Mouse (Mus musculus): ENCODE data around the gene Ccdc151. TPM values are rescaled to one million over a fixed set of nuclear protein-coding genes. Genes with fewer than 3 reads are reported as not detected.

The Ccdc151 gene
- polyA plus RNA-seq, 1 experiment from 2014 or later = 0.12 TPM

DNA sequence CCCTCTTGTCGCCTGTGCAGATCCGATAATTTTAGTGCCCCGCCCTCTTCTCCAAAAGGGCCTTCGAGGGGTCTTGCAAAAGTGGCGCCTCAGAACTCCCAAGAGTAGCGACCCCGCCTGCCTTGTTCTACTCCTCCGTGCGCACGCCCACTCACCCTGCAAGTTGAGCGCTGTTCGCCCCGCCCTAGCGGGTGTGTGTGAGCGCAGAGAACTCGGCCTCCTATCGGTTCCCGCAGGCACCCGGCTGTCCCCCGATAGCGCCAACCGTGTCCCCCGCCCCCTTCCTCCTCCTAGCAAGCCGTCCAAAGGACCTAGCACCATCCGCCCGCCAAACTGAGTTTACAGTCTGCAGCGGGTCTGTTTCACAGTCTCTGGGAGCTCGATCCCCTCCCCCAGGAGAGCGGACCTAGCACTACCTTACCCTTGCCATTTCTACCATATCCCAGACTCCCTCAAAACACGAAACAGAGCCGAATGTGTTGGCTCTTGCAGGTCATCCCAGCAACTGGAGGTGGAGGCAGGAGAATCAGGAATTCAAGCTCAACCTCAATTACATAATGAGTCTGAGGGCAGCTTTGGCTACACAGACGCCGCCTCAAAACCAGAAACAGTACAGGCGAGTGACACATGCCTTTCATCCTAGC lies 39.9 kb downstream of the Ccdc151 start:
- peak overlapping the region; percentile 93 for H3K9ac ChIP-seq
- peaks cover 46% of the 10 kb centered on the region for H3K36me3 ChIP-seq
- H3K4me1 ChIP-seq = peaks cover 54% of the 10 kb centered on the region
- H3K4me3 ChIP-seq = peak overlapping the region; percentile 98
- ATAC-seq = peak; percentile 92
- peaks cover 9% of the 10 kb centered on the region; the same call in 1 of the 2 replicates for H3K27me3 ChIP-seq (replicated peaks)
- peak overlapping the region; percentile 97 for H3K27ac ChIP-seq
- WGBS (ENCODE audit: insufficient replicate concordance) = 0% methylated on average over 34 of the region's 34 CpGs
- H3K9me3 ChIP-seq (replicated peaks) = no peaks in the 10 kb centered on the region
- peak overlapping the region; percentile 79 for H3K4me2 ChIP-seq

GRCm38 (mm10) chr9:21962010-21962409 lies 40.4 kb downstream of the Ccdc151 start:
- Histone ChIP-seq H3K4me3 (peak overlapping the region; percentile 98), H3K36me3 (peaks cover 51% of the 10 kb centered on the region), H3K4me1 (peaks cover 59% of the 10 kb centered on the region), H3K27me3 (replicated peaks) (peaks cover 9% of the 10 kb centered on the region; the same call in 1 of the 2 replicates), H3K4me2 (peak overlapping the region; percentile 79), H3K9me3 (replicated peaks) (no peaks in the 10 kb centered on the region), H3K9ac (peak overlapping the region; percentile 93), H3K27ac (peak overlapping the region; percentile 97)
- ATAC-seq = peak; percentile 9
- WGBS (ENCODE audit: insufficient replicate concordance) = under 1% methylated on average over 15 of the region's 15 CpGs

- peak overlapping the region; percentile 93 for H3K9ac ChIP-seq
- WGBS (ENCODE audit: insufficient replicate concordance) = 1% methylated on average over 35 of the region's 35 CpGs
- H3K4me2 ChIP-seq = peak overlapping the region; percentile 79
- H3K4me3 ChIP-seq = peak overlapping the region; percentile 98
- H3K27me3 ChIP-seq (replicated peaks) = peaks cover 9% of the 10 kb centered on the region; the same call in 1 of the 2 replicates
- peaks cover 64% of the 10 kb centered on the region for H3K4me1 ChIP-seq
- peaks cover 55% of the 10 kb centered on the region for H3K36me3 ChIP-seq
- ATAC-seq = no peak
- no peaks in the 10 kb centered on the region for H3K9me3 ChIP-seq (replicated peaks)
- peak overlapping the region; percentile 97 for H3K27ac ChIP-seq
Observed at GRCm38 (mm10) chr9:21961366-21961980, 41.0 kb downstream of the Ccdc151 start.

DNA sequence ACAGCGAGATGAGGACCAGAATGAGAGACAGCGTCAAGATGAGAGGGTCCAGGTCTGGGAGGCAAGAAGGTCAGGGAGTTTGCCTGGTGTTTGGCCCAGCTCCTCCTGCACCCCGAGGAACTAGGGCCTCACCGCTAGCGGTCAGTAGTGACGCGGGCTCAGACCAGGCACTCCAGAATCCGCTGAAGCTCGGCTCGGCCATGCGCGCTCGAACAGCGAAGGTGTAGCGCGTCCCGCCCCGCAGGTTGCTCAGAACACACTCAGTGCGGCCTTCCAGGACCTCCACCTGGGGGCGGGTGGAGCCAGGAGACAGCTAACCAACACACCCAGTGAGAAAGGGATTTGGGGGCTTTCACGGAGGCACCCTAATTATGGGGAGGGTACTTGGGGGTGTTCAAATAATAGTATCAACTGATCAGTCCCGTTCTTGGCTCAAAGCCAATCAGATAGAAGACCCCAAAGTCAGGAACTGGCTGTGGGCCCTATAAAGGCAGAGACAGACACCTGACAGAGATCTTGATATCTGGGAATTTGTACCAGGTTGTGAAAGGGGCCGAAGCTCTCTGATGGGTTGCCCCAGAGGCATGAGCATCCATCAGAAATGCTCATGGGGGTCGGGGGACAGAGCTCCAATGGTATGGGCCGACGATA lies 41.8 kb downstream of the Ccdc151 start:
- 47% methylated on average over 26 of the region's 26 CpGs for WGBS (ENCODE audit: insufficient replicate concordance)
- peak overlapping the region; percentile 79 for H3K4me2 ChIP-seq
- peak overlapping the region; percentile 98 for H3K4me3 ChIP-seq
- peak overlapping the region; percentile 93 for H3K9ac ChIP-seq
- no peaks in the 10 kb centered on the region for H3K9me3 ChIP-seq (replicated peaks)
- ATAC-seq = no peak
- peaks cover 67% of the 10 kb centered on the region for H3K4me1 ChIP-seq
- H3K27ac ChIP-seq = peak overlapping the region; percentile 97
- peaks cover 55% of the 10 kb centered on the region for H3K36me3 ChIP-seq
- peaks cover 9% of the 10 kb centered on the region; the same call in 1 of the 2 replicates for H3K27me3 ChIP-seq (replicated peaks)

- peaks cover 67% of the 10 kb centered on the region for H3K4me1 ChIP-seq
- H3K36me3 ChIP-seq = peaks cover 55% of the 10 kb centered on the region
- H3K27me3 ChIP-seq (replicated peaks) = peaks cover 9% of the 10 kb centered on the region; the same call in 1 of the 2 replicates
- WGBS (ENCODE audit: insufficient replicate concordance) = 73% methylated on average over 9 of the region's 9 CpGs
- peak overlapping the region; percentile 93 for H3K9ac ChIP-seq
- ATAC-seq = no peak
- H3K9me3 ChIP-seq (replicated peaks) = no peaks in the 10 kb centered on the region
- H3K27ac ChIP-seq = peak overlapping the region; percentile 97
- peak overlapping the region; percentile 79 for H3K4me2 ChIP-seq
- peak overlapping the region; percentile 98 for H3K4me3 ChIP-seq
Observed at GRCm38 (mm10) chr9:21960135-21960534, 42.3 kb downstream of the Ccdc151 start.

- Histone ChIP-seq H3K27ac (peak overlapping the region; percentile 97), H3K9me3 (replicated peaks) (no peaks in the 10 kb centered on the region), H3K9ac (peak overlapping the region; percentile 93), H3K4me3 (peak overlapping the region; percentile 98), H3K36me3 (peaks cover 55% of the 10 kb centered on the region), H3K27me3 (replicated peaks) (peaks cover 9% of the 10 kb centered on the region; the same call in 1 of the 2 replicates), H3K4me1 (peaks cover 68% of the 10 kb centered on the region), H3K4me2 (peak overlapping the region; percentile 79)
- WGBS (ENCODE audit: insufficient replicate concordance) = 95% methylated on average over 7 of the region's 7 CpGs
- ATAC-seq = no peak
Observed at GRCm38 (mm10) chr9:21959244-21959643, 43.2 kb downstream of the Ccdc151 start.

DNA sequence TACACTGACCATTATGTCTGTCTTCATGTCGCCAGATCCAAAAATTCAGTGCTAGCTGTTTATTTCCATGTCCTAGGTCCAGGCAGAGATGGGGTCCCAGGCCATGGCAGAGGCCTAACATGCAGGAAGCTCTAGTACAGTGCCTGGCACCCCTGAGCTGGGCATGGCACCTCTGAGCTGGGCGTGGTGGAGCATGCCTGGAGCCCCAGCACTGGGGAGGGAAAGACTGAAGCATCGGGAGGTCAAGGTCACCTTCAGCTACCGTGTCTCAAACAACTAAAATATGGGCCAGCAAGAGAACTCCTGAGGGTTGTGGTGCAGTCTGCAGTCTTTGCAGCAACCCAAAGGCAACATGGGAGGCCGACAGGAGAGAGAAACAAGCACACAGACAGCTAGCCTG lies 44.1 kb downstream of the Ccdc151 start:
- H3K9me3 ChIP-seq (replicated peaks) = no peaks in the 10 kb centered on the region
- peaks cover 60% of the 10 kb centered on the region for H3K4me1 ChIP-seq
- peak overlapping the region; percentile 97 for H3K27ac ChIP-seq
- H3K4me3 ChIP-seq = peak overlapping the region; percentile 98
- H3K36me3 ChIP-seq = peaks cover 55% of the 10 kb centered on the region
- peaks cover 9% of the 10 kb centered on the region; the same call in 1 of the 2 replicates for H3K27me3 ChIP-seq (replicated peaks)
- no peak for ATAC-seq
- H3K9ac ChIP-seq = peak overlapping the region; percentile 93
- WGBS (ENCODE audit: insufficient replicate concordance) = 77% methylated on average over 5 of the region's 5 CpGs
- peak overlapping the region; percentile 79 for H3K4me2 ChIP-seq

GRCm38 (mm10) chr9:21955570-21956281 lies 46.7 kb downstream of the Ccdc151 start, which contains the start of gene Swsap1:
Swsap1 (plus strand) TSS chr9:21955755.
- Histone ChIP-seq H3K27me3 (replicated peaks) (no peaks in the 10 kb centered on the region; the same call in 1 of the 2 replicates), H3K4me1 (peaks cover 50% of the 10 kb centered on the region), H3K9me3 (replicated peaks) (no peaks in the 10 kb centered on the region), H3K27ac (peak within 1 kb of the TSS; percentile 97), H3K9ac (peak within 1 kb of the TSS; percentile 80), H3K4me2 (peak within 1 kb of the TSS; percentile 70), H3K4me3 (peak within 1 kb of the TSS; percentile 74), H3K36me3 (peaks cover 41% of the 10 kb centered on the region)
- peak; percentile 94 for ATAC-seq
- under 1% methylated on average over 54 of the region's 54 CpGs for WGBS (ENCODE audit: insufficient replicate concordance)

DNA sequence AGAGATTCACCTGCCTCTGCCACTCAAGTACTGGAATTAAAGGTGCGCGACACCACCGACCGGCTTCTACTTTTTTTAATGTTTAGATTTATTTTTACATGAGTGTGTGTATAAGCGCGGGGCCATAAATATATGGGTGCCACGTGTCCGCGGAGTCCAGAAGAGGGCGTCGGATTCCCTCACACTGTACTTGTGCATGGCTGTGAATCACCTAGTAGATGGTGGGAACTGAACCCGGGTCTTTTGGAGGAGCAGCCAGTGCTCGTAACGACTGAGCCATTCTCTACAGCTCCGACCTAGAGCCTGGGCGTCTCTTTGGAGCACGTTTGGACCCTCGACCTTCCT lies 47.2 kb downstream of the Ccdc151 start:
- peak overlapping the region; percentile 70 for H3K4me2 ChIP-seq
- peak overlapping the region; percentile 80 for H3K9ac ChIP-seq
- peaks cover 36% of the 10 kb centered on the region for H3K36me3 ChIP-seq
- ATAC-seq = peak; percentile 69
- H3K27me3 ChIP-seq (replicated peaks) = no peaks in the 10 kb centered on the region; the same call in 1 of the 2 replicates
- peaks cover 45% of the 10 kb centered on the region for H3K4me1 ChIP-seq
- no peaks in the 10 kb centered on the region for H3K9me3 ChIP-seq (replicated peaks)
- peak overlapping the region; percentile 74 for H3K4me3 ChIP-seq
- H3K27ac ChIP-seq = peak overlapping the region; percentile 97
- under 1% methylated on average over 18 of the region's 18 CpGs for WGBS (ENCODE audit: insufficient replicate concordance)

- Histone ChIP-seq H3K4me2 (peak overlapping the region; percentile 70), H3K27ac (no peak overlapping the region), H3K36me3 (peaks cover 30% of the 10 kb centered on the region), H3K4me1 (peaks cover 39% of the 10 kb centered on the region), H3K4me3 (peak overlapping the region; percentile 74), H3K27me3 (replicated peaks) (no peaks in the 10 kb centered on the region), H3K9ac (peak overlapping the region; percentile 80; the same call in 1 of the 2 replicates), H3K9me3 (replicated peaks) (no peaks in the 10 kb centered on the region)
- no peak for ATAC-seq
- WGBS (ENCODE audit: insufficient replicate concordance) = 74% methylated on average over 3 of the region's 3 CpGs
Observed at GRCm38 (mm10) chr9:21954635-21955034, 47.8 kb downstream of the Ccdc151 start.

- no peak overlapping the region for H3K4me3 ChIP-seq
- no peak overlapping the region for H3K27ac ChIP-seq
- no peak for ATAC-seq
- H3K4me1 ChIP-seq = peaks cover 29% of the 10 kb centered on the region
- 19% methylated on average over 3 of the region's 3 CpGs for WGBS (ENCODE audit: insufficient replicate concordance)
- H3K27me3 ChIP-seq (replicated peaks) = peaks cover 9% of the 10 kb centered on the region
- H3K4me2 ChIP-seq = no peak overlapping the region
- peaks cover 20% of the 10 kb centered on the region for H3K36me3 ChIP-seq
- no peak overlapping the region for H3K9ac ChIP-seq
- no peaks in the 10 kb centered on the region for H3K9me3 ChIP-seq (replicated peaks)
Observed at GRCm38 (mm10) chr9:21953600-21953999, 48.8 kb downstream of the Ccdc151 start.

Data from liver, embryonic 12.5 days (tissue).